Mouse (Mus musculus) spleen, adult 2 months (tissue): ENCODE data around the gene Klkb1. TPM values are rescaled to one million over a fixed set of nuclear protein-coding genes. Genes with fewer than 3 reads are reported as not detected.

ENCODE experiments used
- DNase-seq, 2 experiments: peaks; one replicate each; pipeline versions ENCODE4 v3.0.0 to v3.0.0-alpha.2; 2012 to 2021; ENCODE audit warnings: low spot score in 2 of 2, low read depth in 1 of 2
- H3K27ac ChIP-seq: fragments of 200-500 bp; 2 replicates; pipeline ENCODE4 v1.5.1; 2012; ENCODE audit warnings: low read length, inconsistent platforms; ENCODE audit not compliant: insufficient read depth
- H3K27me3 ChIP-seq: fragments of 200-500 bp; 2 replicates; pipeline ENCODE4 v1.6.1; 2012; ENCODE audit warnings: mild to moderate bottlenecking, moderate library complexity, low read length, inconsistent platforms; ENCODE audit not compliant: control insufficient read depth, insufficient read depth
- H3K36me3 ChIP-seq: fragments of 200-500 bp; 2 replicates; pipeline ENCODE4 v1.6.1; 2012; ENCODE audit warnings: mild to moderate bottlenecking, low read length, inconsistent platforms; ENCODE audit not compliant: control insufficient read depth, insufficient read depth
- H3K4me1 ChIP-seq: fragments of 200-500 bp; 2 replicates; pipeline ENCODE4 v1.6.1; 2011; ENCODE audit warnings: inconsistent platforms; ENCODE audit not compliant: control insufficient read depth, insufficient read depth, insufficient read length
- H3K4me3 ChIP-seq: fragments of 200-500 bp; 2 replicates; pipeline ENCODE4 v1.5.1; 2011; ENCODE audit warnings: mild to moderate bottlenecking, inconsistent platforms; ENCODE audit not compliant: insufficient read depth, insufficient read length; ENCODE audit errors: extremely low read depth
- CTCF ChIP-seq: fragments of 200-500 bp; IDR thresholded peaks from 2 replicates; pipeline ENCODE4 v1.5.1; 2011; ENCODE audit warnings: mild to moderate bottlenecking, inconsistent platforms; ENCODE audit not compliant: insufficient read depth, insufficient read length, insufficient replicate concordance; ENCODE audit errors: extremely low read depth
- POLR2A ChIP-seq: fragments of 200-500 bp; IDR thresholded peaks from 2 replicates; pipeline ENCODE4 v1.6.1; 2011; ENCODE audit warnings: low read depth, low read length, inconsistent platforms
- WGBS: fragments of 180-500 bp; shearing (Covaris S2); methylation state at CpG from one replicate; pipeline ENCODE4 v1.1.7; 2018; 5-methylcytosine and 5-hydroxymethylcytosine counted together
- polyA plus RNA-seq: library from polyadenylated mRNA; depleted of rRNA; stranded (reverse); fragments of >200 nt; gene quantifications from 2 replicates; pipeline ENCODE4 v1.2.3, GENCODE M21; 2012; rRNA removed

Gene Klkb1
- polyA plus RNA-seq: 0.02 TPM in 2 replicates

- TF ChIP-seq POLR2A: no peak
- no peak for TF ChIP-seq CTCF
- no peak for DNase-seq
- 90% methylated on average over 7 of the region's 7 CpGs for WGBS
Measured at GRCm38 (mm10) chr8:45294687-45295086, at the start of gene Klkb1. Gene Klkb1 (minus strand): TSS chr8:45294859.

GRCm38 (mm10) chr8:45344298-45344697, 49.6 kb upstream of the Klkb1 start:
- 88% methylated on average over 8 of the region's 8 CpGs for WGBS

More at GRCm38 (mm10) chr8:45294687-45295086, at the start of gene Klkb1:
- H3K4me1 ChIP-seq: no peaks in the 10 kb centered on the region
- no peaks in the 10 kb centered on the region for H3K36me3 ChIP-seq
- no peak within 1 kb of the TSS for H3K27ac ChIP-seq
- H3K27me3 ChIP-seq: no peaks in the 10 kb centered on the region
- H3K4me3 ChIP-seq: no peak within 1 kb of the TSS

DNA sequence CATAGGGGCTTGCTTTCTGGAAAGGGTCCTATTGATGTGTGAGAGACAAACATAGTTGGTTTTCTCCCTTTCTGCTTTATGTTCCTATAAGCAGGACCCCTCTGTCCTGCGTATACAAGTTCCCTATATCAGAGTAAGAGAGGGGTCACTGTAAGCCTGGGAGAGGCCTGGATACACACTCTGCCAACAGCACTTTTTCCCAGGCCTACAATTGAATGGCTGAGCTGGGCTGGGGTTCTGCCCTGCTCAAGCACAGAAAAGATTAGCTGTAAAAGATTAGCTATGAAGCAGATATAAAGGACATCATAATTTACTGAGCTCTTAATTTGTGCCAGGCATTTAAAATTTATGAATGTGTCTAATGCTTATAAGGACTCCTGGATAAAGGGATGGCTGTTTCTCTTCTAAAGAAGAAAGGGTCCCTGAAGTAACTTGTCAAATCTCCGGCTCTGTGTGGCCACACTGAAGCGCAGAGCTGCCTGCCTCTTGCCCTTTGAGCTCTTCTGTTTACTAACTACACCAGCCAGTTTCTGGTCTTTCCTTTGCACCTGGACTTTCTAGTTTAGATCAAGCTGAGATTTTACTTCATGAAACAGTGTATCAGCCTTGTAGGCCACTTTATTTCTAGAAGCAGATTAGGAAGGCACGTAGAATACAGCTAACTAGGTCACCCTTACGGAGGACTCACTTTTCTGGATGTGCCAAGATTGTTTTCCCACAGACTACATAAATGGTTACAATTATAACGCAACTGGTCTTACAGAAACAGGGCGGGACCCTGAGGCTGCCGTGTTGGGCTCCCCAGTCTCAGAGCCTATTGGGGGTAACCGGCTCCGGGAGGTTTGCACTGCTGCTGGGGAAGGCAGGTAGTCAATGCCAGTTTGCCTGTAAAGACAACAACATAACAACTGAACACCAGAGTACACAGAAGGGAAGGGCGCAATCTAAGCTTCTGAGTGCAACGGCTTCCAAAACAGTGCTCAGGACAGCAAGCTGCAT, 47.3 kb upstream of the Klkb1 start:
- no peak for TF ChIP-seq POLR2A
- no peak for TF ChIP-seq CTCF
- no peak for DNase-seq
- no peak overlapping the region for H3K4me3 ChIP-seq
- no peak overlapping the region for H3K27ac ChIP-seq
- 90% methylated on average over 12 of the region's 12 CpGs for WGBS
- H3K4me1 ChIP-seq: no peaks in the 10 kb centered on the region
- H3K36me3 ChIP-seq: no peaks in the 10 kb centered on the region
- H3K27me3 ChIP-seq: no peaks in the 10 kb centered on the region

More at GRCm38 (mm10) chr8:45344298-45344697, 49.6 kb upstream of the Klkb1 start:
- Histone ChIP-seq H3K27ac (no peak overlapping the region), H3K4me1 (no peaks in the 10 kb centered on the region), H3K4me3 (no peak overlapping the region), H3K27me3 (no peaks in the 10 kb centered on the region), H3K36me3 (no peaks in the 10 kb centered on the region)
- no peak for TF ChIP-seq POLR2A
- TF ChIP-seq CTCF: no peak
- DNase-seq: no peak

- Histone ChIP-seq H3K4me1 (peaks cover 8% of the 10 kb centered on the region), H3K36me3 (no peaks in the 10 kb centered on the region), H3K27ac (peak overlapping the region; percentile 43; the same call in 1 of the 2 replicates), H3K27me3 (no peaks in the 10 kb centered on the region), H3K4me3 (peak overlapping the region; percentile 85)
- 6% methylated on average over 8 of the region's 8 CpGs for WGBS
- no peak for TF ChIP-seq POLR2A
- TF ChIP-seq CTCF: no peak
- DNase-seq: peak in 1 of 2 experiments; percentile 9
Measured at GRCm38 (mm10) chr8:45333493-45333892, 38.8 kb upstream of the Klkb1 start.

GRCm38 (mm10) chr8:45332685-45333409, 38.2 kb upstream of the Klkb1 start, which contains the start of gene Cyp4v3:
Gene Cyp4v3 (minus strand): TSS chr8:45333216.
- peaks cover 8% of the 10 kb centered on the region for H3K4me1 ChIP-seq
- peak within 1 kb of the TSS; percentile 85 for H3K4me3 ChIP-seq
- 1% methylated on average over 44 of the region's 44 CpGs for WGBS
- no peaks in the 10 kb centered on the region for H3K36me3 ChIP-seq
- no peaks in the 10 kb centered on the region for H3K27me3 ChIP-seq
- H3K27ac ChIP-seq: peak within 1 kb of the TSS; percentile 62
- DNase-seq: peak; percentile 66 to 72
- TF ChIP-seq CTCF (no peak), POLR2A (peak; percentile 7; the same call in 1 of the 2 replicates)

- 38% methylated on average over 3 of the region's 3 CpGs for WGBS
- no peak overlapping the region for H3K27ac ChIP-seq
- TF ChIP-seq POLR2A (no peak), CTCF (no peak)
- no peak for DNase-seq
- H3K4me3 ChIP-seq: no peak overlapping the region
- H3K4me1 ChIP-seq: peaks cover 8% of the 10 kb centered on the region
- H3K27me3 ChIP-seq: no peaks in the 10 kb centered on the region
- 0 out of 2 replicates have a peak, but pooled peaks cover 1% of the 10 kb centered on the region for H3K36me3 ChIP-seq
Measured at GRCm38 (mm10) chr8:45330856-45331255, 36.2 kb upstream of the Klkb1 start.
